Comparison of ENCODE assay signal across 21 mouse cellular contexts in genomic region chr8:10711474-10711873, GRCm38 (mm10).
"Had no signal": no experiment of that assay in that cellular context is flagged by ENCODE, and none has a peak within 500 bp of the region (broad histone marks: within the 10 kb centered on the region; RNA-seq: fewer than 3 reads in every experiment).

No protein-coding gene starts in this region.

- H3K27me3 ChIP-seq: intestine, embryonic 15.5 days; limb, embryonic 12.5 days; limb, embryonic 15.5 days; neural tube, embryonic 13.5 days had no signal

- H3K4me1 ChIP-seq: intestine, embryonic 15.5 days; limb, embryonic 12.5 days; limb, embryonic 15.5 days had no signal

- H3K4me2 ChIP-seq: intestine, embryonic 15.5 days; kidney, embryonic 15.5 days; limb, embryonic 12.5 days; limb, embryonic 15.5 days; liver, embryonic 11.5 days; lung, embryonic 14.5 days; neural tube, embryonic 13.5 days had no signal

- H3K27ac ChIP-seq: intestine, embryonic 15.5 days; kidney, embryonic 15.5 days; limb, embryonic 12.5 days; limb, embryonic 15.5 days; liver, embryonic 14.5 days; neural tube, embryonic 13.5 days had no signal

- H3K36me3 ChIP-seq: intestine, embryonic 15.5 days; kidney, embryonic 15.5 days; limb, embryonic 12.5 days; limb, embryonic 15.5 days; neural tube, embryonic 13.5 days had no signal

- ATAC-seq: intestine, embryonic 15.5 days; liver, postnatal 0 days; lung, postnatal 0 days had no signal

- DNase-seq: kidney, adult 11 months; kidney, adult 8-10 months; kidney, postnatal 10 days; kidney, postnatal 36 days; left cerebral cortex, postnatal 4 days; liver, postnatal 0 days; lung, embryonic 14.5 days; retina, postnatal 1 day; right cerebral cortex, postnatal 25 days; spleen, adult 18-20 months; thymus, adult 18-20 months; thymus, postnatal 36 days had no signal

- H3K4me3 ChIP-seq: intestine, embryonic 15.5 days; kidney, embryonic 15.5 days; limb, embryonic 12.5 days; limb, embryonic 15.5 days; myocyte; neural tube, embryonic 13.5 days had no signal

- H3K9me3 ChIP-seq: intestine, embryonic 15.5 days; kidney, embryonic 15.5 days; limb, embryonic 12.5 days; limb, embryonic 15.5 days; neural tube, embryonic 13.5 days had no signal

- H3K9ac ChIP-seq: intestine, embryonic 15.5 days; kidney, embryonic 15.5 days; limb, embryonic 12.5 days; limb, embryonic 15.5 days; liver, embryonic 14.5 days; liver, postnatal 0 days; lung, embryonic 14.5 days; neural tube, embryonic 13.5 days had no signal
